Mouse (Mus musculus) hindbrain, embryonic 13.5 days (tissue): ENCODE measurements around the gene Kcnj15. TPM values are rescaled to one million over a fixed set of nuclear protein-coding genes. Genes with fewer than 3 reads are reported as not detected.

Source experiments
- ATAC-seq: fragments of 200-750 bp; cut with Nextera tagmentation; 2 replicates; pipeline ENCODE4 v1.8.0; 2017; ENCODE audit warnings: moderate TSS enrichment; ENCODE audit not compliant: low FRiP score
- H3K27ac ChIP-seq: fragments of 300-500 bp; sonication (generic); 2 replicates; pipeline ENCODE4 v1.5.1; 2015; ENCODE audit warnings: inconsistent platforms, mild to moderate bottlenecking, moderate library complexity
- H3K27me3 ChIP-seq: fragments of 300-500 bp; sonication (generic); 2 replicates; pipeline ENCODE4 v1.6.1; 2015; ENCODE audit warnings: mild to moderate bottlenecking, inconsistent platforms
- H3K36me3 ChIP-seq: fragments of 300-500 bp; sonication (generic); 2 replicates; pipeline ENCODE4 v1.6.1; 2015; ENCODE audit warnings: mild to moderate bottlenecking, inconsistent platforms
- H3K4me1 ChIP-seq: fragments of 300-500 bp; sonication (generic); replicated peaks from 2 replicates; pipeline ENCODE4 v1.6.1; 2015; ENCODE audit warnings: inconsistent platforms
- H3K4me2 ChIP-seq: fragments of 300-500 bp; sonication (generic); 2 replicates; pipeline ENCODE4 v1.6.1; 2015; ENCODE audit warnings: inconsistent platforms, mild to moderate bottlenecking, moderate library complexity
- H3K4me3 ChIP-seq: fragments of 300-500 bp; sonication (generic); 2 replicates; pipeline ENCODE4 v1.5.1; 2015; ENCODE audit warnings: mild to moderate bottlenecking, inconsistent platforms
- H3K9ac ChIP-seq: fragments of 300-500 bp; sonication (generic); 2 replicates; pipeline ENCODE4 v1.6.1; 2015; ENCODE audit warnings: mild to moderate bottlenecking, inconsistent platforms
- H3K9me3 ChIP-seq: fragments of 300-500 bp; sonication (generic); 2 replicates; pipeline ENCODE4 v1.6.1; 2016; ENCODE audit warnings: inconsistent platforms
- WGBS: fragments of 180-500 bp; shearing (Covaris S2); methylation state at CpG from one replicate; pipeline ENCODE4 v1.1.7; 2015; 5-methylcytosine and 5-hydroxymethylcytosine counted together
- polyA plus RNA-seq: library from polyadenylated mRNA; unstranded; fragments of >200 nt; fragmentation: Nextera tagmentation; extraction: Ambion mirVana; gene quantifications from 2 replicates; pipeline ENCODE4 v1.2.1, GENCODE M21; 2015

Kcnj15 gene
- polyA plus RNA-seq, 1 experiment from 2014 or later: 0.12 TPM

DNA sequence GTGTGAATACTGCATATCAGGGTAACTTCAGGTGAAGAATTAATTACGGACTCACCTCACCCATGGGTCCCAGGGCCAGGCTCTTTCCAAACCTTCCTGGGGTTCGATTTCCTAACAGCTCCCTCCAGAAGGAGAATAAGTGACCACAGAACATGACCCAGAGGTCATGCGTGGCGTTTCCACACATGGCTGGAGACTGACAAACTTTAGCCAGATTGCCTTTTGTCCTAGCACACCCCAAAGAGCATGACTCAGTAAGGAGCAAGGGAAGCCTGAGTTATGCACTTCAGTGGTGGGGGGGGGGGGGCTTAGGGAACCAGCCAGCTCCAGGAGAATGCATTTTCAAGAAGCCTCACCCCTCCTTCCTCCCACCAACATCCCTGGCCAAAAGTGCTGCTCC, 2.1 kb downstream of the Kcnj15 start:
- 64% methylated on average over 4 of the region's 4 CpGs for WGBS
- Histone ChIP-seq H3K4me3 (no peak overlapping the region), H3K27ac (no peak overlapping the region), H3K9ac (no peak overlapping the region), H3K27me3 (0 out of 2 replicates have a peak, but pooled peaks cover 3% of the 10 kb centered on the region), H3K36me3 (no peaks in the 10 kb centered on the region), H3K9me3 (no peaks in the 10 kb centered on the region), H3K4me1 (no peaks in the 10 kb centered on the region), H3K4me2 (no peak overlapping the region)
- ATAC-seq: no peak

DNA sequence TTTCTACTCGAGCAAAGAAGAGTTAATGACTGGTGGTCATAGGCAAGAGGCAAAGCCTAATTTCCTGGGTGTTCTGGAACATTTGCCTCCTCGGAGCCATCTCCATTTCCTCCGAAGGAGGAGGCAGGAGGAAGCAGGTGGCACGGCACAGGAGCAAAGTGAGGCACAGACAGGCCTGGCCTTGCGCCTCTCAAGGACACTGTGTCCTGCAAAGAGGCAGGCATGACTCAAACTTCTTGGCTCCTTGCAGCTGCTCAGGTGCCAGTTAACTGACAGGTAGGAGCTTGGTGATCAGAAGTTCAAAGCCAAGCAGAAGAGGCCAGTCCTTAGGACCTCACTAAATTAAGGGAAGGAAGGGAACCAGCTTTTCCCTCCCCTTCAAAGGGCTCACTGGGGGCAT, 3.3 kb downstream of the Kcnj15 start:
- Histone ChIP-seq H3K27ac (no peak overlapping the region), H3K9ac (no peak overlapping the region), H3K4me2 (no peak overlapping the region), H3K27me3 (0 out of 2 replicates have a peak, but pooled peaks cover 3% of the 10 kb centered on the region), H3K4me3 (no peak overlapping the region), H3K9me3 (no peaks in the 10 kb centered on the region), H3K4me1 (no peaks in the 10 kb centered on the region), H3K36me3 (no peaks in the 10 kb centered on the region)
- 75% methylated on average over 5 of the region's 5 CpGs for WGBS
- ATAC-seq: no peak

DNA sequence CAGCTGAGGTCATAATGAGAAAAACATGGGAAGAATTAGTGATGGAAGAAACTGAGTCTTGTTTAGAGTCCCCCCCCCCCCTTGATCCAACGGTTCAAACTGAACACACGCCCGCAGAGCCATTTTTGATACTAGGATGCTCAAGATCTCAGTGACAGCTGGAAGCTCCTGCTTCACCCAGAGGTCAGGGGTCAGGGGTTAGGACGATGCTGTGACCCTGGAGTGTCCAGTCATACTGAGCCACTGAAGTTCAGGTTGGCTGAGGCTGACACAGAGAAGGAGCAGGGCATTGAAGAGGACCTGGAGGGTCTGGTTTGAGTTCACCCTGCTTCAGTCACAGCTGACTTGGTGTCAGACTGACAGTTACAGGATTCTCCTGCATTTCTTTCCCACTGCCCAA, 4.4 kb downstream of the Kcnj15 start:
- Histone ChIP-seq H3K36me3 (no peaks in the 10 kb centered on the region), H3K9ac (no peak overlapping the region), H3K4me1 (no peaks in the 10 kb centered on the region), H3K4me3 (no peak overlapping the region), H3K27ac (no peak overlapping the region), H3K9me3 (no peaks in the 10 kb centered on the region), H3K4me2 (no peak overlapping the region), H3K27me3 (0 out of 2 replicates have a peak, but pooled peaks cover 3% of the 10 kb centered on the region)
- WGBS: 72% methylated on average over 4 of the region's 4 CpGs
- ATAC-seq: no peak

DNA sequence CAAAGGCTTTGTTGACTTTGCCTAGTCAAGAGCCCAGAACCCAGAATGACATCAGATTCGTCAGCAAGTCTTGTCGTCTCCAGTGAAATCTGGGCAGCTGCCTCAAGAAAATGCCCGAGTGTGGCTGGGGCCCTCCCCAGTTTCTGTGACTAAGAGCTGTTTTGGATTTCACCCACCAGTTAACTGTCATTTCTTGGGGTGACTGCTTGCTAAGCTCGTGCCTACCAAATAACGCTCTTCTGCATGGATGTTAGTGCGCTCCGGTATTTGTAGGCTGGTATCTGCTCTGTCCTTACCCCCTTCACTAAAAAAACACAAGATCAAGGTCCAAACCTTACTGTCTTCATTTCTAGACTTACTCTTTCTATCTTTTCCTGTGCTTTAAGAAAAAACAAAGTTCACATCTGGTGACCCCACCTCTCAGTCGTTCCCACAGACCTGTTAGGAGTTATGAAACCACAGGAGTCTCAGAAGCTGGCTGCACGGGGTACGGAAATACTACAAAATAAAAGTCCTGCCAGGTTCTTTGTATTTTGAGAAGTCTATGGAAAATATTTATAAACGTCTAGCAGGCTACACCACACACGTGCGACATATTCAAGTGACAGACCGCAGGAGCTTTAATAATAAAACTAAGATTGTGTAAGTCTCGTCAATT, 5.5 kb downstream of the Kcnj15 start:
- no peak overlapping the region for H3K4me2 ChIP-seq
- no peak for ATAC-seq
- no peaks in the 10 kb centered on the region for H3K9me3 ChIP-seq
- H3K4me1 ChIP-seq: no peaks in the 10 kb centered on the region
- no peak overlapping the region for H3K27ac ChIP-seq
- WGBS: 86% methylated on average over 15 of the region's 15 CpGs
- 0 out of 2 replicates have a peak, but pooled peaks cover 3% of the 10 kb centered on the region for H3K27me3 ChIP-seq
- no peak overlapping the region for H3K4me3 ChIP-seq
- no peaks in the 10 kb centered on the region for H3K36me3 ChIP-seq
- H3K9ac ChIP-seq: no peak overlapping the region

GRCm38 (mm10) chr16:95264324-95264723, 7.0 kb downstream of the Kcnj15 start:
- H3K4me3 ChIP-seq: no peak overlapping the region
- no peak overlapping the region for H3K4me2 ChIP-seq
- no peaks in the 10 kb centered on the region for H3K9me3 ChIP-seq
- no peak for ATAC-seq
- H3K27me3 ChIP-seq: no peaks in the 10 kb centered on the region
- no peak overlapping the region for H3K9ac ChIP-seq
- H3K36me3 ChIP-seq: no peaks in the 10 kb centered on the region
- no peak overlapping the region for H3K27ac ChIP-seq
- WGBS: 66% methylated on average over 5 of the region's 5 CpGs
- no peaks in the 10 kb centered on the region for H3K4me1 ChIP-seq

GRCm38 (mm10) chr16:95267481-95268183, 10.3 kb downstream of the Kcnj15 start:
- H3K4me2 ChIP-seq: no peak overlapping the region
- no peak overlapping the region for H3K4me3 ChIP-seq
- no peak for ATAC-seq
- no peak overlapping the region for H3K27ac ChIP-seq
- no peaks in the 10 kb centered on the region for H3K4me1 ChIP-seq
- H3K9ac ChIP-seq: no peak overlapping the region
- H3K36me3 ChIP-seq: no peaks in the 10 kb centered on the region
- no peaks in the 10 kb centered on the region for H3K27me3 ChIP-seq
- H3K9me3 ChIP-seq: no peaks in the 10 kb centered on the region
- 62% methylated on average over 11 of the region's 11 CpGs for WGBS

GRCm38 (mm10) chr16:95269610-95270009, 12.3 kb downstream of the Kcnj15 start:
- Histone ChIP-seq H3K4me3 (no peak overlapping the region), H3K27me3 (no peaks in the 10 kb centered on the region), H3K9ac (no peak overlapping the region), H3K27ac (no peak overlapping the region), H3K4me1 (no peaks in the 10 kb centered on the region), H3K36me3 (no peaks in the 10 kb centered on the region), H3K4me2 (no peak overlapping the region), H3K9me3 (no peaks in the 10 kb centered on the region)
- ATAC-seq: no peak
- WGBS: 82% methylated on average over 6 of the region's 6 CpGs

DNA sequence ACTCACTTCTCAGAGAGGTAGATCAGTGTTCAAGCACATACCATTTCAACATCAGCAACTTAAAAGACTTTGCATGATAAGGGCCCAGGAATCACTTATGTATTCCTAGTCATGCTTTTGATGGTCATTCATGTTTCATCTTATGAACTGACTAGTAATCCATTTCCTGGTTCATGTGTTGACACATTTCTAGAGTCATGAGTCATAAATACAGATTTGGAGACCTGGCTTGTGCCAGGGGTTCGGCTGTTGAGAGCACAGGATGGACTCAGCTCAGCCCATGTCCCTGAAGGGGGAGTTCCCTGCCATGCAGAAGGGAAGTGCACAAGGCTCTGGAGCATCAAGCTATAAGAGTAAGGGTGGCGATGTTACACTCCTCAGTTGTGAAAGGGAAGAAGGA, 15.7 kb downstream of the Kcnj15 start:
- H3K27me3 ChIP-seq: no peaks in the 10 kb centered on the region
- no peaks in the 10 kb centered on the region for H3K9me3 ChIP-seq
- no peak overlapping the region for H3K27ac ChIP-seq
- no peak overlapping the region for H3K4me3 ChIP-seq
- no peak for ATAC-seq
- no peak overlapping the region for H3K4me2 ChIP-seq
- no peaks in the 10 kb centered on the region for H3K4me1 ChIP-seq
- H3K9ac ChIP-seq: no peak overlapping the region
- whole genome bisulfite sequencing: 86% methylated on average over 2 of the region's 2 CpGs
- no peaks in the 10 kb centered on the region for H3K36me3 ChIP-seq

- Histone ChIP-seq H3K4me1 (no peaks in the 10 kb centered on the region), H3K36me3 (no peaks in the 10 kb centered on the region), H3K9me3 (no peaks in the 10 kb centered on the region), H3K4me2 (no peak overlapping the region), H3K27me3 (no peaks in the 10 kb centered on the region), H3K9ac (no peak overlapping the region), H3K4me3 (no peak overlapping the region), H3K27ac (no peak overlapping the region)
- ATAC-seq: no peak
- 90% methylated on average over 10 of the region's 10 CpGs for WGBS
These were observed 18.6 kb downstream of the Kcnj15 start for GRCm38 (mm10) chr16:95275713-95276502.

- Histone ChIP-seq H3K36me3 (no peaks in the 10 kb centered on the region), H3K4me1 (no peaks in the 10 kb centered on the region), H3K9ac (no peak overlapping the region), H3K27me3 (no peaks in the 10 kb centered on the region), H3K4me3 (no peak overlapping the region), H3K4me2 (no peak overlapping the region), H3K27ac (no peak overlapping the region), H3K9me3 (no peaks in the 10 kb centered on the region)
- no peak for ATAC-seq
- WGBS: 83% methylated on average over 3 of the region's 3 CpGs
These were observed 21.7 kb downstream of the Kcnj15 start for GRCm38 (mm10) chr16:95279015-95279414.

DNA sequence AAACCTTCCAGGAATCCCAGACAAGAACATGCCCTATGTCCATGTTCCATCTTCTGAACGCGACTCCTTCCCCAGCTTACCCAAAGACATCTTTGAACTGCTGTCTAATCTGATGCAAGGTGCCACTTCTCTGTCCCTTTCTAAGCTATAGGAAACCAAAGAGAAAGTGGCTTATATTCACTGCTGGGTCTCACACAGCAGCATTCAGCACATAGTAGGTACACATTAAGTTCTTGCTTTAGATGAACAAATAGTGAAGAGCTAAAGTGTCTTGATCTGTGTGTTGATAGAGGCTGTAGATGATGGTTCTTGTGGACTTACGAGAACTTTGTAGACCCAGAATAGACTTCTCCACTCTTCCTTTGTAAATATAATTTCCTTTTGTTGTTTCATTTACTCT, 23.0 kb downstream of the Kcnj15 start:
- no peak for ATAC-seq
- no peak overlapping the region for H3K9ac ChIP-seq

DNA sequence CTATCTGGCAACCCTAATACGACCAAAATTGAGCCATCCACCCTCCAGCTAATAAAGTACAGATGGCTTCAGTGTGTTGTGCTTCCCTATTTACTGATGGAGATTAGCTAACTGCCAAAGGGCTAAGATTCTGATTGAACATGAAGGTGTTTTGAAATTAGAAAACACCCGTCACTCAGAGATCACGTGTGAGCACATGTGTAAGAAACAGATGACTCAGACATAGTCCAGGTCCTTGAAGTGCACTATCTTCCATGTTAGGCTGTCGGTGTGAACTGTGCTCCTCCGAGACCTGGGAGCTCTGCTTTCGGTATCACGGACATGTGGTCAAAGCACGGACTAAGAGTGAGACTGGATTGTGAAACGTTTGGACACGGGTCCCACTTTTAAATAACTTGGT, 26.0 kb downstream of the Kcnj15 start:
- Histone ChIP-seq H3K9ac (no peak overlapping the region), H3K9me3 (no peaks in the 10 kb centered on the region), H3K4me3 (no peak overlapping the region), H3K4me2 (no peak overlapping the region), H3K27me3 (no peaks in the 10 kb centered on the region), H3K4me1 (no peaks in the 10 kb centered on the region), H3K27ac (no peak overlapping the region), H3K36me3 (no peaks in the 10 kb centered on the region)
- 89% methylated on average over 10 of the region's 10 CpGs for WGBS
- no peak for ATAC-seq

More for the DNA sequence above, 23.0 kb downstream of the Kcnj15 start:
- Histone ChIP-seq H3K36me3 (no peaks in the 10 kb centered on the region), H3K27me3 (no peaks in the 10 kb centered on the region), H3K4me3 (no peak overlapping the region), H3K4me2 (no peak overlapping the region), H3K9me3 (no peaks in the 10 kb centered on the region), H3K4me1 (no peaks in the 10 kb centered on the region), H3K27ac (no peak overlapping the region)
- 97% methylated on average over 3 of the region's 3 CpGs for WGBS
